Mouse (Mus musculus) bone marrow, adult 2 months (tissue): ENCODE data around the gene Marcks. TPM values are rescaled to one million over a fixed set of nuclear protein-coding genes. Genes with fewer than 3 reads are reported as not detected.

Experiments
- H3K27ac ChIP-seq: fragments of 200-500 bp; 2 replicates; pipeline ENCODE4 v1.5.1; 2012; ENCODE audit warnings: low read depth, mild to moderate bottlenecking, control low read depth, inconsistent platforms, low read length; ENCODE audit not compliant: control insufficient read depth, poor library complexity, insufficient read depth
- H3K4me1 ChIP-seq: fragments of 200-500 bp; 2 replicates; pipeline ENCODE4 v1.6.1; 2011; ENCODE audit warnings: low read length; ENCODE audit not compliant: control insufficient read depth, insufficient read depth
- H3K4me3 ChIP-seq: fragments of 200-500 bp; replicated peaks from 2 replicates; pipeline ENCODE3; 2011; ENCODE audit warnings: mild to moderate bottlenecking, low read depth, low read length, control low read depth; ENCODE audit not compliant: control insufficient read depth
- CTCF ChIP-seq: fragments of 200-500 bp; IDR thresholded peaks from 2 replicates; pipeline ENCODE4 v1.5.1; 2011; ENCODE audit warnings: low read length, control low read depth; ENCODE audit not compliant: control insufficient read depth, insufficient read depth
- POLR2A ChIP-seq: fragments of 200-500 bp; IDR thresholded peaks from 2 replicates; pipeline ENCODE4 v1.6.1; 2011; ENCODE audit warnings: low read depth, mild to moderate bottlenecking, control low read depth, low read length, borderline replicate concordance; ENCODE audit not compliant: control insufficient read depth
- WGBS: fragments of 180-500 bp; shearing (Covaris S2); methylation state at CpG from one replicate; pipeline ENCODE4 v1.1.7; 2018; 5-methylcytosine and 5-hydroxymethylcytosine counted together
- polyA plus RNA-seq: library from polyadenylated mRNA; stranded (reverse); fragments of >200 nt; gene quantifications from 2 replicates; pipeline ENCODE4 v1.2.4, GENCODE M21; 2011; ENCODE audit warnings: low replicate concordance; ENCODE audit not compliant: missing spikeins, insufficient read depth, insufficient read length

The Marcks gene
- 19.7 and 44.2 TPM in 2 replicates for polyA plus RNA-seq

DNA sequence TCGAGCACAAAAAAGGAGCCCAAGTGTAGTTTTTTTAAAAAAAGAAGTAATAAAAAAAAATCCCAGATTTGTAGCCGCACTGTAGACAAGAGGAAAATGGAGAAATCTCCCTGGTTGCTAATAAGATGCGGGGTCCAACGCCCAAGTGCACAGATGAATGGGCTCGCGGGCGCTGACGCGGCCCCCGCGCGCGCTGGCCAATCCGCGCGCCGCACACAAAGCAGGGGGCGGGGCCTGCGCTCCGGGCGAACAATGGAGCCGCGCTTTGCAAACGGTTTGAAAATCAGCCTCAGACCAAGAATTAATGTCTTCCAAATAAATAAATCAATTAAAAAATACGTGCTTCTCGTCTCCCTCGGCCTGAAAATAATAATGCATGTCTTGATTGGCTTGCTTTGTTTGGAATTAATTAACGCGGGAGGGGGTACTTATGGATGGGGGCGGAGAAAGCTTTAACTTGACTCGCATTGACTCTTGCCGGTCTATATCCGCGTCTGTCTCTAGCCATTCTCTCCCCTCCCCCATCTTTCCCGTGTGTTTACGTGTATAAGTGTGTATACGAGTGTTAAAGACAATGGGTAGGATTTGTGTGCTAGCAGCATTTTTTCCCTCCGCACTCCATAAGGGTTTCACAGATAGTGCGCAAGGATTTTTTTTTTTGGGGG, at the start of gene Marcks:
Marcks (minus strand) TSS at position 143 of the 665 bp plus-strand sequence.
- no peak for TF ChIP-seq CTCF
- TF ChIP-seq POLR2A: no peak; the same call in 1 of the 2 replicates
- Histone ChIP-seq H3K4me1 (no peaks in the 10 kb centered on the region; the same call in 1 of the 2 replicates), H3K4me3 (peak within 1 kb of the TSS; percentile 88), H3K27ac (peak within 1 kb of the TSS; percentile 75)
- WGBS: under 1% methylated on average over 39 of the region's 39 CpGs

DNA sequence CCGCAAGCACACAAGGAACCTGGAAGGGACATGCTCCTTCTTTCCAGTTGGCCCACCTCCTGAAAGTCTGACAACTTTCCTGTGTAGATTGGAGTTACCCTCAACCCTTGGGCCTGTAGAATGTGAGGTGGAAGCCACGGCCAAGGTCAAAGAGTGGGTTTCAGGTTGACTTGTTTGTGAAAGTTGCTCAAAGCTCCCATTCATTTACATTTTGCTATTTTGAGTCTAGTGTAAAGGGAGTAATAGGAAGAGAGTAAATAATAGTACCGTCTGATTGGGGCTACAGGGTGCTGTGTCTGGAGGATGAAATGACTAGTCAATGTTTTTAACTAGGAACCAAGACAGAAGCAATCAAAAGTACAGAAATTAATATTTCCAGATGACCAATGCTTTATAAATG, 38.4 kb upstream of the Marcks start:
- no peak overlapping the region for H3K27ac ChIP-seq
- H3K4me1 ChIP-seq: no peaks in the 10 kb centered on the region; the same call in 1 of the 2 replicates
- H3K4me3 ChIP-seq: no peak overlapping the region
- TF ChIP-seq CTCF: no peak
- TF ChIP-seq POLR2A: no peak
- WGBS: 79% methylated on average over 3 of the region's 3 CpGs

DNA sequence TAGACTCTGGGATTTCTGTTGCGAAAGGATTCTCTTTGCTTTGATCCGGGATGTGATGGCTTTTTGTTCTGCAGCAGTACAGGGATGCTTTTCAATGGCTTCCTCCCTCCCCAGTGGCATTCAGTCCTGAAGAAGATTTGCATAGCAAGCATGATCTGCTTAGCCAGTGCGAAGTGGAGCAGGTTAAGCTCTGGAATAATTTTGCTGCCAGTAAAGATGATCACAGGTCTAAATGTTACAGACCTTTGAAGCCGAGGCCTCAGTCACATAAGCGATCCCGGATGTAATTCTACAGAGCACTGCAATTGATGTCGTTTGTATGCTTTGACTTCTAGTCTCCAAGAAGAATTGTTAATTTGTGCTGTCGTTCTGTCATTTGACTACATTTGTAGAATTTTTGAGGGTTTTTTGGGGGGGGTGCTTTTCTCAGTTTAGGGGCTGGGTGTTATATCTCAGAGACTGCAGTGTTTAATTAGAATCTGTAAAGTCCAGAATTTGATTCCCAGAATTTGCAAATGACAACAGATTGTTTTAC, 33.8 kb upstream of the Marcks start:
- no peak for TF ChIP-seq CTCF
- TF ChIP-seq POLR2A: no peak
- Histone ChIP-seq H3K4me1 (no peaks in the 10 kb centered on the region), H3K4me3 (no peak overlapping the region), H3K27ac (no peak overlapping the region)
- WGBS: 86% methylated on average over 8 of the region's 8 CpGs

DNA sequence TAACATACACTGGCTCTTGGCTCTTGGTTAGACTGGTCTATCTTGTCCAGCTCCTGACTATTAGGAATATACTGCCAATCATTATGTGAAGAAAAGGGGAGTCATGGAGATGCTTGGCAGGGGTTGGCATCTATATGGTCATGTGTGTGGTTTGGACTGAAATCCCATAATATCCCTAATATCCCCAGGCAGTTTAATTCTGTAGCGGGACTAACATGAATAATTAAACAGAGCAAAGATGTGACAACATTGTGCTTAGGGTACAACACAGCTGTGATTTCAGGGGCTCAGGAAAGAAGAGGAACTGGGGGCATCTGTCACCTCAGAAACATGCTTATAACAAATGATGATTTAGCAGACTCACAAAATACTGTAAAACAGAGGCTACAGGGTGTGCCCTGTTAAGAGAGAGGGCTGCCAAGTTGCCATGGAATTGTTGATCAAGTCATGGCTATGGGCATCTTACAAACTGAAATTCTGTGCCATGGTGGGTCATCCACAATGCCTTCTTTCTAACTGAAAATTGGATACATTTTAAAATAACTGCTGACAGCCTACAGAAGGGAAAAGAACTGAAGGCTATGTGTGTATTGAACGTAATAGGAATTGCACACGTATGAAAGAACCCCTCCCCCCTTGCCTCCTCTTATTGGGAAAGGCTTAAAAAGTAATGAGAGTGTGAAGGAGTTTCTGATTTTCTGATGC, 33.1 kb upstream of the Marcks start:
- no peak overlapping the region for H3K27ac ChIP-seq
- no peaks in the 10 kb centered on the region for H3K4me1 ChIP-seq
- TF ChIP-seq POLR2A (no peak), CTCF (no peak)
- H3K4me3 ChIP-seq: no peak overlapping the region
- WGBS: 84% methylated on average over 3 of the region's 3 CpGs

DNA sequence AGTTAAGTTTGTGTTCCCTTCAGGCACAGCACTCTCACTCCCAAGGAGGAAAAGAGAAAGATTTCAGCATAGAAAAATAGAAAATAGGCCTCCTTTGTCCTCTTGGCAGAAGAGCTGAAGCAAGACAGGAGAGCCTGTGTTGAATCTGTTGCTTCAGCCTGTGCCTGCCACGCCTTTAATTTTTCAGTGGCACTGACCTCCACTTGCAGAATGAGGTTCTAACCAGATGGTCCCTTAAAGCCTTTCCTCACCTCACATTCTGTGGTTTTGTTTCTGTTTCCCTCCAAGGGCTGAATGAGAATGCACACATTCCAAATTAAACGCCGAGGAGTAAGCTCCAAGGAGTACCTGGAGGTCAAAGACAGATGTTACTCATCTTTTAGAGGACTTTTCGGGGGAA, 32.2 kb upstream of the Marcks start:
- Histone ChIP-seq H3K27ac (no peak overlapping the region), H3K4me3 (no peak overlapping the region), H3K4me1 (no peaks in the 10 kb centered on the region)
- 81% methylated on average over 4 of the region's 4 CpGs for WGBS
- TF ChIP-seq POLR2A (no peak), CTCF (no peak)

DNA sequence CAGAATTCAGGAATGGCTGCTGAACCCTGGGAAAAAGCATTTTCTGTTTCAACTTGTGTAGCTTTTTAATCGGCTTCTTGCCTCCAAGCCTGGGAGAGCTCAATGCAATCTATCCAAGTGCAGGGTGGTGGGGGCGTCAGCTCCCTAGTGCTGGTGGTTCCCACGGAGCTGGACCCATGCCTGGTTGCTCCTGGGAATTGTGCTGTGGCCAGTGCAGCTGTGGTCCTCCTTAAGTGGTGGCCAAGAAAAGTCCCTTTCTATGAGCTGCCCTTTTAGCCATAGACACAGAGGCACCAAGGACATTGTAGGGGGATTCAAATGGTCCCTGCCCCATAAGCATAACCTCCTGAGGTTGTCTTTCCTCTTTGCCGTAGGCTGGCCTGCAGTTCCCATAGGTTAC, 31.7 kb upstream of the Marcks start:
- 81% methylated on average over 4 of the region's 4 CpGs for WGBS
- no peak overlapping the region for H3K27ac ChIP-seq
- no peak overlapping the region for H3K4me3 ChIP-seq

DNA sequence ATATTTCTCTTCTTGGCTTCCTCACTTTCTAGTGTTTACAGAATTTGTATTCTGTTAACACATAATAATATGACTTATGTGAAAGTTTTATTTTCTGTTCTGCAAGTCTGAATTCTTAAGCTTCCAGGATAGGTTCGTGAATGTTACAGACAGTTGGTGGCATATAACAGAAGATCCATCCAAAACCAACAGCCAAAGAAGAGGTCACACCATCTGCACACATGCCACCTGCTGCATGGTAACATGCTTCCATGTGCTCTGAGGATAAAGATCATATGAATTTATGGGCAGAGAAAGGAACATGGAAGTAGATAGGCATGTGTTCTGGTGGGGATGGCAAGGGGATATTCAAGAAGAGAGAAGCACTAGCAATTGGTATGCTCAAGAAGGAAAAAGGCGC, 28.8 kb upstream of the Marcks start:
- TF ChIP-seq POLR2A (no peak), CTCF (no peak)
- no peak overlapping the region for H3K27ac ChIP-seq
- 88% methylated on average over 2 of the region's 2 CpGs for WGBS
- H3K4me3 ChIP-seq: no peak overlapping the region
- no peaks in the 10 kb centered on the region for H3K4me1 ChIP-seq

More for the DNA sequence above, 31.7 kb upstream of the Marcks start:
- no peaks in the 10 kb centered on the region for H3K4me1 ChIP-seq
- TF ChIP-seq CTCF (no peak), POLR2A (no peak)

DNA sequence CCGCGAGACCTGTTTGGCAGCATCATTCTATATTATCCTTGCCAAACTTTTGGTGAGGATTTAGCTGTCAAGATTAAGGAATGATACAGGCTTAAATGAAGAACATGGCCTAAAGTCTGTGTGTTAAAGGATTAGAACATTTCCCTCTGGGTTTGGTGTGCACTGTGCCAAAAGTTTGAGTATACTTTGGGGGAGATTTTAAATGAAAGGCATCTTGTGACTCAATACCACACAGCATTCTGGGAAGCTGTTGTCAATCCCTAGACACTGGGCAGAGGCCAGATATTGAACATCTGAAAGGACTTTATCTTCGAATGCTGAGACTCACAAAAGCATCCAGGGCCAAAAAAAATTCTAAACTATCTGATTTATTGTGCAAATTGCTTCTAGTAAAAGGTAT, 21.0 kb upstream of the Marcks start:
- Histone ChIP-seq H3K27ac (no peak overlapping the region), H3K4me1 (no peaks in the 10 kb centered on the region), H3K4me3 (no peak overlapping the region)
- WGBS: 85% methylated on average over 3 of the region's 3 CpGs
- TF ChIP-seq CTCF (no peak), POLR2A (no peak)

DNA sequence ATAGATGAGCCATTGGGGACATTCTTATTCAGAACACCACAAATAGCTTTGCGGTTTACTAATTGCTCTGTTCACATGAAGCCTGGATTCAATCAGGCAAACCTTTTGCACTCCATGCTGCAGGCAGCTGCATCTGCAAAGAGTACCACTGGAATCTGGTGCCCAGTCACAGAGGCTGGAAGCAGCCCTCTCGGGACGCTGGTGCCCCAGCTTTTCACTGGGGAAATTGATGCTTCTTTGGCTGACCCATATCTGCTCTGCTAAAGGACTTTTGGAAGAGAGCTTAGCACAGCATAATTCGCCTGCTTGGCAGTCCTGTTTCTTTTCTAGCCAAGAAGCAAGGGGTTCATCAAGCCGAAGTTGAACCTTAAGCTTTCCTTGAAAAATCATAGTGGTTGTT, 18.4 kb upstream of the Marcks start:
- Histone ChIP-seq H3K4me1 (no peaks in the 10 kb centered on the region), H3K27ac (no peak overlapping the region), H3K4me3 (no peak overlapping the region)
- 82% methylated on average over 5 of the region's 5 CpGs for WGBS
- TF ChIP-seq CTCF (no peak), POLR2A (no peak)
